Mouse (Mus musculus): Measurements from ENCODE around the gene Kcnk3.
A peak's percentile ranks its signal among the peaks of the same experiment; 100 is the strongest.

The Kcnk3 gene

DNA sequence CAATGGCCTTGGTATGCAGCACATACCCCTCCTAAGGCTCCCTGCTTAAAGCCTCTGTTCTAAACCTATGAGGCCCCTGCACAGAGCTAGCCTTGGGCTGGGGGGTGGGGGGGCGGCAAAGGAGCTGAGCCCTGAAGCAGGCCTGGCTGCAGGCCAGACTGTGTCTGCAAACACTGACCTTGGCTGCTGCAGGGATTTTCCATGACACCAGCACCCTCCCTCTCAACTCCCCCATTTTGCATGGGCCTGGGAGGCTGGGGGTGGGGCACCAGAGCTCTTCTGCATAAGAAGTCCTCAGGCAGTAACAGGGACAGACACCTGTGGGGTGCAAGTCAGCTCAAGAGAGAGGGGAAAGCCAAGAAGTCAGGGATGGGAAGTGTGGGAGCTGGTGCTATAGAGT lies 26.3 kb downstream of the Kcnk3 start:
- DNase-seq (ENCODE audit: low spot score) = no peak

DNA sequence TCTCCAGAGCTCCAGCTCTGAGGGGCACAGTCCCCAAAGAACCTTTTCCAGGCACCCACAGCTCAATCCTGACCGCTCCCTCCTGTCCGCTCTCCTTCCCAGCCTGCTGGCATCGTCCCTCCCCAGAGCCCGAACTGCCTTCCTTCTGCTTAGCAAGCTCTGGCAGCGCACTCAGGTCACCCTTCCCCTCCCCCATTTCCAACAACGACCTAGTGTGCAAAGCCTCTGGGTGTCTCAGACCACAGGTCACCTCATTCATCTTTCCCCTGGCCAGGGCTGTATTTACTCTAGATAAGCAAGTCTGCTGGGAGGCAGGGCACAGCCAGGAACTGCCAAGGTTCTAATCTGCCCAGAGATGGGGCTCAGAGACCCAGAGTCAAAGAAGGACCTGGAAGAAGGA lies 27.4 kb downstream of the Kcnk3 start:
- DNase-seq (ENCODE audit: low spot score) = no peak

DNA sequence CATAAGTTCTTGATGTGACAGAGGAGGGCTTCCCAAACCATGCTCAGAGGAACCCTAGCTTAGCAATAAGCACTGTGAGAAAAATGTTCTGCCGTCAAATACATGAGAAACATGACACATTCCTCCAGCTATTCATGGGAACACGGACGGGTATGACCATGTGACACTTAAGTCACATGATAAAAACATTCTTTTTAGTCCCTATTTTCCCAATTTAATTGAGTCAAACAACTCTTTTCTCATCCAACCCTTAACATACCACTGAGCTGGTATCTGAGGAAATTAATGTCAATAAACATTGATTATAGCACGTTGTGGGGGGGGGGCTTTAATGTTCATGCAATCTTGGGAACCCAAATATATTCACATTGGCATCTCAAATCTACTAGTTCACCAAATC lies 27.8 kb downstream of the Kcnk3 start:
- DNase-seq (ENCODE audit: low spot score) = no peak

DNA sequence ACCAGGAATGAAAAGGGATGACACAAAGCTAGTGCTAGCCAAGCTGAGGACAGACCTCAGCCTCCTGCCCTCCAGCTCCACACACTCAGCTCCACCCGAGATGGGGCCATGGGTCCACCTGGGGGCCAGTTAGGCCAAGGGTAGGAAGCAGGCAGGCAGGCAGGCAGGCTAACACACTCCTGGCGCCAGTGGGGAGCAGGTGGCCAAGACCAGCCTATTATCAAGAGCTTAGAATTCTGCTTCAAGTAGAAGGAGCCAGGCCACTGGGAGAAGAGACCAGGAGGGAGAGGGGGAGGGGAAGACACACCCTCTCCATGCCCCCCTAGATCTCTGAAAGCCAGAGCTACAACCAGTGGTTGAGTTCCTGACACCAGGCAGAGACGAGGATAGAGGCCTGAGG lies 28.7 kb downstream of the Kcnk3 start:
- DNase-seq (ENCODE audit: low spot score) = no peak

DNA sequence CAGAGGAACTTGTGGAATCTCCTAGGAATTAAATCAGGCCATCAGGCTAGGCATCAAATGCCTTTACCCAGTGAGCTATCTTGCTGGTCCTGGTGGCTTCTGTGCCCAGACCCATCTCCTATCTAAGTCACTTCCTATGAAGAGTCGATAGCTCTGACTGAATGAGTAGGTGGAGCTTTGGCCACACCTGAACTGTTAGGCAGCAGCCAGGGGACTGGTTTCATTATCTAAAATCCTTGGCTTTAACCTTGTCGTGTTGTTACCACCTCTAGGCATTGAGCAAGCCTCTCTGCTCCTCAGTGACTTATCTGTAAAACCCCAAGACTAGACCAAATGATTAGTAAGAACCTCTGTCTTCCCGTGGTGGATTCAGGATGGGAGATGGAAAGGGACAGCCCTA lies 29.4 kb downstream of the Kcnk3 start:
- no peak for DNase-seq (ENCODE audit: low spot score)

DNA sequence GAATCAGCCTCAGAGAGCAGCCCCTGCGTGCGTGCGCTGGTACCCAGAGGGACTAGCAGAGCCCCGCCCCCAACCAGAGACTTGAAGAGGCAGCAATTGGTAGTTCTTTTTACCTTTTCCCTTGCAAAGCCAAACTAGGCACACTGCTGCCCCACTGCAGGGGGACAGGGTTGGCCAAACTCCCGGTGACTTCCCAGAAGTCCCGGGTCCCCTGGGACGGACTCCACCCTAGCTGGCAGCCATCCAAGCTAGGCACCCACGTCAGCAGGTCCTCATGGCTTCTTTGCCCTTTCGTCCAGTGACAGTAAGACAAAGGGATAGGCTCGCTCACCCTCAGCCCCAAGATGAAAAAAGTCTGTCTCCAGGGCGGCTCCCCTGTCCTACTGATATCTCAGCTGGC lies 29.9 kb downstream of the Kcnk3 start:
- DNase-seq (ENCODE audit: low spot score) = no peak

DNA sequence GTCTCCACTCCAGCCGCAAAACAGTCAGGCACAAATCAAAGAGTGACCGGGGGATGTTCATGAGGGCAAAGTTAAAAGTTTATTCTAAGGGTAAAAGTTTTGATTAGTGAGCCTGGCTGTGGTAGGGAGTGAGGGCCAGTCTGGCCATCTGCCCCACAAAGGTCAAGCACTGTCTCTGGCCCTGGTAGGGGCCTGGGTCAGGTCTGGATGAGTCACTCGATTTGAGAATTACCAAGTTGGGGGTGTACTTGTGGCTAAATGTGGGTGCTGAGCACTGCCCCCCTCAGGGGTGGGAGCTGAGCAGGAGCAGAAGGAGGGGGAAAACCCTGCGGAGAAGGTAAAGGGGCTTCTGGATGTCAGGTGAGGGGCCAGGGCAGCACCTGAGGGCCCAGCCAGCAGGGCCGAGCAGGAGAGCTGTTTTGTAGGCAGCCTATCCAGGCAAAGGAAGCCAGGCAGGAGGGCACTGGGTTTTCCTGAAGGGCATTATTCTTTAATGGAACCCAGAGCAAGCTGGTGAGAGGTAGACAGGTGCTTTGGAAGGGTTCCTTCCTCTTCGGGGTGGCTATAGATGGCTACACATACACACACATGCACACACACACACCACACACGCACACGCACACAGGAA lies 30.5 kb downstream of the Kcnk3 start:
- no peak for DNase-seq (ENCODE audit: low spot score)

DNA sequence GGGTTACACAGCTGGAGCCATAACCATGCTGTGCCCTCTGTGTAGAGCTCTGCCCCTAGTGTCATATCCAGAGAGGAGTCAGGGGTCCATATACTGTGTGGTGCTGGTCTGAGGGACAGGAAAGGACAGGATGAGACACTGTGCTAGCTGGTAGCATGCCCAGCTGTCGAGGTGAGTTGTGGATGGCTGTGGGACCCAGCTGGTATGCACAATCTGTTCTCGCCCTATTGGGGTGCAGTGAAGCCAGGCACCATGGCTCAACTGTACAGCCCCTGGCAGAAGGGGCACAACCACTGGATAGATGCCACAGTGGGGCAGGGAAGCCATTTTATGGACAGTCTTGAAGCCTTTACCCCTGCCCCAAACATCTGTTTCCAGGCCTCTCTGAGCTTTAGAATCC lies 31.2 kb downstream of the Kcnk3 start:
- no peak for DNase-seq (ENCODE audit: low spot score)

DNA sequence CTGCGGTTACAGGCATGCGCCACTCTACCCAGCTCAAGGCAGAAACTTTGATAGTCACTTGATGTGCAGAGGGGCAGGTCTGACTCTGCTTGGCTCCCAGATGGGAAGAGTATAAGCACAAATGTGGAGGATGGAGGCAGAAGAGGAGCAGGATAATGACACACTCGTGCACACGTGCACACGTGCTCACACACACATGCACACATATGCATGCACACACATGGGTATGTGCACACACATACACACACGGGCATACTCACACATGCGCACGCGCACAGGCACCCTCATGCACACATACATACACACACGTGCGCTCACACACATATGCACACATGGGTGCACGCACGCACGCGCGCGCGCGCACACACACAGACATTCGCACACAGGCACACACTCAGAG lies 32.6 kb downstream of the Kcnk3 start:
- no peak for DNase-seq (ENCODE audit: low spot score)

DNA sequence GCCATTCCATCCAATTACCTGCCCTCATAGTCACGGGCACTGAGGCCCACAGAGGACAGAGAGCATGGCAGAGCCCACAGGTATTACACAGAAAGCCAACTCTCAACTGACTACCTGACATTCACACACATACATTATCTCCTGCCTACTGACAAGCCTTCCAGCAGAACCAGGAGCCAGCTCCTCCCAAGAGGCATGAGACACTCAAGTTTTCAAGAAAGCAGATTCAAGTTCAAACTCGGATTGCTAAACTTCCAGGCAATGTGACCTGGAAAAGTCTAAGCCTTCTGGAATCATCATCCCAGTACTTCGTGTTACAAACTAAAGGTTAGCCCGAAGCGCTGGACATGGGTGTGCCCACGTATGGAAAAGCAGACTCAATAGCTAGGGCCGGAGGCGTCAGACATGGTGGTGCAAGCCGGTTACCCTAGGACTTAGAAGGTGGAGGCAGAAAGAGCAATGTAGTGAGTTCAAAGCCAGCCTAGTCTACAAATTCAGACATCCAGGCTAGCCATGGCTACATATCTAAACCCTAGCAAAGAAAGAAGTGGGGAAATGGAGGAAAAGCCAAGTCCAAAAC lies 33.3 kb downstream of the Kcnk3 start:
- no peak for DNase-seq (ENCODE audit: low spot score)

DNA sequence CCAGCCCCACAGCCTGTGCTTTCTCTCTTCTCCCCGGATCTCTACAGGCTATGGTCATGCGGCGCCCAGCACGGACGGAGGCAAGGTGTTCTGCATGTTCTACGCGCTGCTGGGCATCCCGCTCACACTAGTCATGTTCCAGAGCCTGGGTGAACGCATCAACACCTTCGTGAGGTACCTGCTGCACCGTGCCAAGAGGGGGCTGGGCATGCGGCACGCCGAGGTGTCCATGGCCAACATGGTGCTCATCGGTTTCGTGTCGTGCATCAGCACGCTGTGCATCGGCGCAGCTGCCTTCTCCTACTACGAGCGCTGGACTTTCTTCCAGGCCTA lies 33.8 kb downstream of the Kcnk3 start:
- DNase-seq (ENCODE audit: low spot score) = no peak

DNA sequence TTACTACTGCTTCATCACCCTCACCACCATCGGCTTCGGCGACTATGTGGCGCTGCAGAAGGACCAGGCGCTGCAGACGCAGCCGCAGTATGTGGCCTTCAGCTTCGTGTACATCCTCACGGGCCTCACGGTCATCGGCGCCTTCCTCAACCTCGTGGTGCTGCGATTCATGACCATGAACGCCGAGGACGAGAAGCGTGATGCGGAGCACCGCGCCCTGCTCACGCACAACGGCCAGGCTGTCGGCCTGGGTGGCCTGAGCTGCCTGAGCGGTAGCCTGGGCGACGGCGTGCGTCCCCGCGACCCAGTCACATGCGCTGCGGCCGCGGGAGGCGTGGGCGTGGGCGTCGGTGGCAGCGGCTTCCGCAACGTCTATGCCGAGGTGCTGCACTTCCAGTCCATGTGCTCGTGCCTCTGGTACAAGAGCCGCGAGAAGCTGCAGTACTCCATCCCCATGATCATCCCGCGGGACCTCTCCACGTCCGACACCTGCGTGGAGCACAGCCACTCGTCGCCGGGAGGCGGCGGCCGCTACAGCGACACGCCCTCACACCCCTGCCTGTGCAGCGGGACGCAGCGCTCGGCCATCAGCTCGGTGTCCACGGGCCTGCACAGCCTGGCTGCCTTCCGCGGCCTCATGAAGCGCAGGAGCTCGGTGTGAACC lies 34.3 kb downstream of the Kcnk3 start:
- peak; percentile 7 for DNase-seq (ENCODE audit: low spot score)

DNA sequence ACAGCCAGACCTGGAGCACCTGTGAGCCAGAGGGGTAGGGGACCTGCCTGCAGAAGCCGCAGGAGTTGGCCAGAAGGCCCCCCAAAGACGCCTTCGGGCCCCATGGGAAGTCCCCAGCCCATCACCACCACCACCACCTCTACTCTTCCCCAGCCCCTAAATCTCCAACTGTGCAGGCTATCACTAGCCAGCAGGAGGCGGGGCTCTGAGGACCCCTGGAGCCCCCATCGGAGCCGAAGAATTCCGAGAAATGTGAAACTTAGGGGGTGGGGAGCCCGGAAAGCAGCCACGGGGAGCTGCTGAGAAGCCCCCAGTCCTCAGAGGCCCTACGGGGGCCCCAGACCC lies 34.8 kb downstream of the Kcnk3 start:
- no peak for DNase-seq (ENCODE audit: low spot score)

DNA sequence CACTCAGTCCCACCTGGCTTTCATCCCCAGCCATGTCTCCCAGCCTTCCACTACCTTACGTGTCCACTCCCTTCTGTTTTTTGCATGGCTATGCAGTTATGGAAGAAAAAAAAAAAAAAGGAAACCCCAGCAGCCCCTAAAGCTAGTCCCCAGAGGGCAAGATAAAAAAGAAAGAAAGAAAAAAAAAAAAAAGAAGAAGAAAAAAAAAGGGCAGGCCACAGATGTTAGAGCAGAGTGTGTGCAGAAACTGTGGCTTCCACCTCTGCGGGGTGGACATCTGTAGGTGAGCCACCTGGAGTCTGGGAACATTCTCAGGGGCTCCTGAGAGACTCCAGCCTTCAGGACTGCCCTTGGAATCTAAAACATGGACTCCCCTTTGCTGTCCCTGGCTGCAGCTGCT lies 35.4 kb downstream of the Kcnk3 start:
- DNase-seq (ENCODE audit: low spot score) = no peak

DNA sequence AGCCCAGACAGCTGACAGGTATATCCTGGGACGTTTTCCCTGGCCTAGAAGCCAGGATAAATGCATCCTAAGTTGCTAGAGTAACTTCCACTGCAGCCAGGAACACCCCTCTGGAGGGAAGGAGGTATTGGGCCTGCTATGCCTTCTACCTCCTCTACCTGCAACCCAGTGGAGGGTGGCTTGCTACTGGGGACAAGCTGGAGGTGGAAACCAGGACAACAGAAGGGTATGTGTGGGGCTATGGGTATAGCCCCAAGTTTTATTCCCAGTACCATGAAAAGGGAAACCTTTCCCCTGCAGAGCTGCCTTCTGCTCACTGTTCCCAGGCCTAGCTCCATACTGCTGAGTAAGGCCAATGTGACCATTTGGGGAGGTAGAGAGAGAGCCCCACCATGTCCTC lies 36.3 kb downstream of the Kcnk3 start:
- DNase-seq (ENCODE audit: low spot score) = no peak

DNA sequence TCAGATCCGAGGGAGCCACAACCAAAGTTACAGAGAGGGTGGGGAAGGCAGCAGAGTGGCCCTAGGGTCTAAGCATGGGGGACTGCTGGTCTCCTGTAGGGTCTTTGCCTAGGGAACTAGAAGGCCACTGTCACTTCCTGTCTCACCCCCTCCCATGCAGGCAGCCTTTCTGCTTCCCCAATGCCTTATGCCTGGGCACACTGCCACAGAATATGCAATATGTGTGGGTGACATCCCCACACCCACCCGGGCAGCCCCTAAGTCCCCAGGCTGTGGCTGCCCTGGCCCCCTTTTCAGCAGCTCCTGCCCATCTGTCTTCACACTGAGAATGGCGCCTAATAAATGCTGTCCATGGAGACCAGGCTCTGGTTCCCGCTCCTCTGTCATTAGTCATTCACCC lies 36.9 kb downstream of the Kcnk3 start:
- DNase-seq (ENCODE audit: low spot score) = no peak

DNA sequence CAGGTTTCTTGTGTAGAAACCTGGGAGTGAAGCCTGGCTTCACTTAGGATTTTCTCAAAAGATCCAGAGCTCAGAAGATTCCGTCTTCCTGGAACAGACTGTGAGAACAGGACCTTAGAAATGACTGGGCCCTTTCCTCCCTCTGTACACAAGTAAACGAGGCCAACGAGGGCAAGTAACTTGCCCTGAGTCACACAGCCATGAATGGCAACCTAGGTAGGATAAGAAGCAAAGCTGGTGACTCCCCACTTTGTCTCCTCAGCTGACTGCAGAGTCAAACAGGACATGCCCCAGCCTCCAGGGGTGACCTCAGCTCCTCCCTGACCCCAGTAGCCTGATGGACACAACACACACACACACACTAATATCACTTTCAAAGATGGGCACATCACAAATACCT lies 37.4 kb downstream of the Kcnk3 start:
- no peak for DNase-seq (ENCODE audit: low spot score)

DNA sequence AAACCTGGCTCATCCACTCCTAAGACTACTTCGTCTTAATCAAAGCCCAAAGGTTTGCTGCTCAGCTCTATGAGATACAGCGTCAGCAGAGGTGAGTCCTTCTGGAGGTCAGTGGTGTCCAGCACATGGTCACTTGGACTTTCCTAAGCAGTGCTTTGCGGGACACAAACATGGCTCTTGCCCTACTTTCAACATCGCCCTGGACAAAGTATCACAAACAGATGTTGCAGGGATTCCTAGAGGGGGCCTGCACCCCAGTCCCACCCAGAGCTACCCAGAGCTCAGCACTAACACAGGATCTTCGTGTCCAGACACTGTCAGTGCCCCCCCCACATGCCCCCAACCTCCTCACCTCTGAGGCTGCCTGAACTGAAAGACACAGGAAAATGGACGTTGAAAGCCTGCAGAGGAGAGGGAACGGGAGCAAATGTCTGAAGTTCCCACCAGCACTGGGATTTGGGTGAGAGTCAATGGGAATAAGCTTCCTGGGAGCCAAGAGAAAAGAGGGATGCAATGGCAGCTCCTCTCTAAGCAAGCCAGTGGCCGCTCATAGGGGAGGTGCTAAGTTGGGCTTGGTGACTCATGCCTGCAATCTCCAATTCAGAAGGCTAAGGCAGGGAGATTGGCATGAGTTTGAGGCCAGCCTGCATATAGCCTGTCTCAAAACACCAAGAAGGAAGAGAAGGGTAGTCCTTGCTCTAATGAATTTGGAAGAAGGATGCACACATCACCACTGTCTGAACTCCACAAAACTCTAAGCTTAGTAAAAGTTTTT lies 38.5 kb downstream of the Kcnk3 start:
- no peak for DNase-seq (ENCODE audit: low spot score)

DNA sequence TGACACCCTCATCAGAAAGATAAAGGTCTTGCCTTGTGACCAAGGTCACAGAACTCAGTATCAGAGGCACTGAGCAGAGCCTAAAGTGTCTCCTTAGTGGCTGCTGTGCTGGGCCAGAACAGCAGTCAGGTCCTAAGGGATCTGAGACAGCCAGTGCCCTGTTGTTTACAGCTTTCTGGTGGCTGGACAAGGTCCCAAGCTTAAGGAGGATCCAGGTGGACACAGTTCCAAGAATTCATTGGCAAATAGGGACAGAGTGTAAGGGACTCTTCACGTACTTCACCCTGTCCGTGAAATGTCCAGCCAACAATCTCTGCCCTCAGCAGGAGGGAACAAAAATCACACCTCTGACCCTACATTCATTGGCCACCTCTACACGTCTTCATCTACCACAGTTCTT lies 40.5 kb downstream of the Kcnk3 start:
- no peak for DNase-seq (ENCODE audit: low spot score)

DNA sequence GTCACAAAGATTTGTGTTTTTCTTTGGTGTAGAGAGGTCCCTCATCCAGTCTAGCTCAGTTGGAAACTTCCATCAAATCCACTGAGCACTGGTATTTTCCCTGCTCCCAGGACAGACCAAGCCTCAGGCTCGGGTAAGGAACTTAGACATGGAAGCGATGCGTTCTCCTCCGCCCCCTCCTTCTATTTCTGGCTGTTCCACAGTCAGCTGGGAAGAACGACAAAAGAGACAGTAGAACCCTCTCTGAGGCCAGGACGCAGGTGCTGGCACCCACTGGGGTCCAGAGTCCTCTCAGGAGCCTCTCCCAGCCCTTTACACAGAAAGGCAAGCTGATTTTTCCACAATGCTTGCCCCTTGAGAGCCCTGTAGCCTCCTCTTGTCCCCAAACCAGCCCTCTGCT lies 42.4 kb downstream of the Kcnk3 start:
- no peak for DNase-seq (ENCODE audit: low spot score)

DNA sequence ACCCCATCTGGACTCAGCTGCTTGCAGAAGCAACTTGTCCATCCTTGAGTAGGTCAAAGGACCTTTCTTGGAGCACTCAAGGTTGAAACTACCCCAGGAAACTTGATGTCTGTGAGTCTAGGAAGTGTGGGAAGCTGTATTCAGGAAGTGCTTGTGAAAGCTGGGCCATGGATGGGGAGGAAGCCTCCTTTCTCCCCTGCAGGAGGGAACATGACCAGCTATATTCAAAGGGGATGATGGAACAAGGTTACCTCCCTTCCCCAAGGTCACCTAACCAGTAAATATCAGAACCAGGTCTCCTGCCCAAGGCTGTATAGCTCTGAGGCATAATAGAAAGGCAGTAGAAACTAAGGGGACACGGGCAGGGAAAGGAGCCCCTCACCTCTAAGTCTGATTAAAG lies 44.2 kb downstream of the Kcnk3 start:
- no peak for DNase-seq (ENCODE audit: low spot score)

DNA sequence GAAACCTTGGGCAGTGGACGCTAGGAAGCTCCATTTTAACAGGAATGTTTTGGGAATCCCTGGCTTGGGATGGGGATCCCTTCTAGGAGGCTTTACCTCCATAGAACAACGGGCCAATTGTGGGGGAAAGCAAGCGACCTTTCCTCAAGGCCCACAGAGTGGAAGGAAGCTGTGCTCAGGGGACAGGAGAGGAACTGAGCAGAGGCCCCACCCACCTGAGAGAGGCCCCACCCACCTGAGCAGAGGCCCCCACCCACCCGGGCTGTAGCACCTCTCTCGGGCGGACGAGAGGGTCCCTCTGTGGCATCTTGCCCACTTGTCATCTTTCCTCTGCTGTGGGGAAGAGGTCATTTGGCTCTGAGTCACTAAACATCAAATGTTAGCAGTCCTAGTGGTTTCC lies 49.0 kb downstream of the Kcnk3 start:
- no peak for DNase-seq (ENCODE audit: low spot score)

DNA sequence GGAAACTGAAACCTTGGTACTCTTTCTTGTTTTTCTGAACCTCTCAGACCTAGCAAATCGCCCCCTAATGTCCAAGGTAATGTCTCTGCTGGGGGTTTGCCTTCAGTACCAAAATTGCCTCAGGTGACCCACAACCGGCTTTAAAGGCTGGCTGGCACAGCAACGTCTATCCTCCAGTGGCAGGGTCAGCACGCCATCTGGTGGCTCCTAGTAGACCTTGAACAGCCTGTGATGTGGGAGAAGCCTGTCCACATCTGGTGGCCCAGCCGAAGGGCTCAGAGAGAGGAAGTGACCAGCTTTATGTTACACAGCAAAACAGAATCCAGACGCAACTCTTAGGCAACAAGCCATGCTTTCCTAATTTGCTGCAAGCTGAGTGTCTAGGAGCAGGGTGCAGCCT lies 50.1 kb downstream of the Kcnk3 start:
- DNase-seq (ENCODE audit: low spot score) = peak; percentile 34
